Mouse (Mus musculus) neural tube, embryonic 14.5 days (tissue): Measurements from ENCODE around the gene Fzd7. TPM values are rescaled to one million over a fixed set of nuclear protein-coding genes. Genes with fewer than 3 reads are reported as not detected.

Source experiments
- ATAC-seq: fragments of 200-750 bp; cut with Nextera tagmentation; 2 replicates; pipeline ENCODE4 v1.8.0; 2017; ENCODE audit warnings: low read depth, mild to moderate bottlenecking, moderate TSS enrichment, moderate library complexity
- H3K27ac ChIP-seq: fragments of 300-500 bp; sonication (generic); 2 replicates; pipeline ENCODE4 v1.5.1; 2014; ENCODE audit warnings: low read depth, mild to moderate bottlenecking, control low read depth, low read length, moderate library complexity, mixed read lengths
- H3K27me3 ChIP-seq: fragments of 300-500 bp; sonication (generic); 2 replicates; pipeline ENCODE4 v1.6.1; 2014; ENCODE audit warnings: low read length; ENCODE audit not compliant: control insufficient read depth, insufficient read depth
- H3K36me3 ChIP-seq: fragments of 300-500 bp; sonication (generic); 2 replicates; pipeline ENCODE4 v1.6.1; 2014; ENCODE audit warnings: low read length, mixed read lengths; ENCODE audit not compliant: control insufficient read depth, insufficient read depth
- H3K4me1 ChIP-seq: fragments of 300-500 bp; sonication (generic); 2 replicates; pipeline ENCODE4 v1.6.1; 2014; ENCODE audit warnings: low read length; ENCODE audit not compliant: control insufficient read depth, insufficient read depth
- H3K4me2 ChIP-seq: fragments of 300-500 bp; sonication (generic); 2 replicates; pipeline ENCODE4 v1.6.1; 2014; ENCODE audit warnings: mild to moderate bottlenecking, low read depth, low read length, control low read depth
- H3K4me3 ChIP-seq: fragments of 300-500 bp; sonication (generic); 2 replicates; pipeline ENCODE4 v1.5.1; 2014; ENCODE audit warnings: low read depth, low read length, control low read depth, mixed read lengths
- H3K9ac ChIP-seq: fragments of 300-500 bp; sonication (generic); replicated peaks from 2 replicates; pipeline ENCODE4 v1.6.1; 2014; ENCODE audit warnings: low read depth, mild to moderate bottlenecking, control low read depth, low read length, mixed read lengths
- H3K9me3 ChIP-seq: fragments of 300-500 bp; sonication (generic); 2 replicates; pipeline ENCODE4 v1.6.1; 2016; ENCODE audit warnings: low read length; ENCODE audit not compliant: control insufficient read depth
- WGBS: fragments of 180-500 bp; shearing (Covaris S2); extraction: QIAGEN DNeasy Blood & Tissue Kit; methylation state at CpG from one replicate; pipeline ENCODE4 v1.1.7; 2014; 5-methylcytosine and 5-hydroxymethylcytosine counted together
- polyA plus RNA-seq: library from polyadenylated mRNA; unstranded; fragments of >200 nt; fragmentation: Nextera tagmentation; extraction: Ambion mirVana; gene quantifications from 2 replicates; pipeline ENCODE4 v1.2.1, GENCODE M21; 2014

Gene Fzd7
- polyA plus RNA-seq, 1 experiment from 2014 or later = 4.3 TPM

- H3K9ac ChIP-seq = no peak overlapping the region
- H3K27me3 ChIP-seq = no peaks in the 10 kb centered on the region
- 89% methylated on average over 3 of the region's 3 CpGs for WGBS
- H3K9me3 ChIP-seq = no peaks in the 10 kb centered on the region
- no peaks in the 10 kb centered on the region for H3K36me3 ChIP-seq
- no peak overlapping the region for H3K4me3 ChIP-seq
- H3K4me2 ChIP-seq = no peak overlapping the region
- no peak overlapping the region for H3K27ac ChIP-seq
- no peak for ATAC-seq
- H3K4me1 ChIP-seq = peaks cover 5% of the 10 kb centered on the region
Observed at GRCm38 (mm10) chr1:59444127-59444660, 38.0 kb upstream of the Fzd7 start.

- H3K4me3 ChIP-seq = no peak overlapping the region
- H3K27me3 ChIP-seq = no peaks in the 10 kb centered on the region
- no peaks in the 10 kb centered on the region for H3K9me3 ChIP-seq
- H3K4me2 ChIP-seq = no peak overlapping the region
- ATAC-seq = no peak
- H3K4me1 ChIP-seq = peaks cover 11% of the 10 kb centered on the region
- H3K36me3 ChIP-seq = no peaks in the 10 kb centered on the region
- WGBS = 90% methylated on average over 5 of the region's 5 CpGs
- H3K9ac ChIP-seq = no peak overlapping the region
- H3K27ac ChIP-seq = no peak overlapping the region
Observed at GRCm38 (mm10) chr1:59445242-59445641, 37.0 kb upstream of the Fzd7 start.

- Histone ChIP-seq H3K4me1 (peaks cover 11% of the 10 kb centered on the region), H3K36me3 (no peaks in the 10 kb centered on the region), H3K27ac (no peak overlapping the region), H3K27me3 (no peaks in the 10 kb centered on the region), H3K9me3 (no peaks in the 10 kb centered on the region), H3K4me2 (peak overlapping the region; percentile 3; the same call in 1 of the 2 replicates), H3K9ac (no peak overlapping the region), H3K4me3 (no peak overlapping the region)
- ATAC-seq = no peak
- 36% methylated on average over 11 of the region's 11 CpGs for WGBS
Observed at GRCm38 (mm10) chr1:59448497-59449270, 33.5 kb upstream of the Fzd7 start.

- H3K36me3 ChIP-seq = no peaks in the 10 kb centered on the region
- peaks cover 11% of the 10 kb centered on the region for H3K4me1 ChIP-seq
- H3K9ac ChIP-seq = no peak overlapping the region
- no peaks in the 10 kb centered on the region for H3K27me3 ChIP-seq
- WGBS = 8% methylated on average over 11 of the region's 11 CpGs
- ATAC-seq = no peak
- no peaks in the 10 kb centered on the region for H3K9me3 ChIP-seq
- no peak overlapping the region for H3K4me3 ChIP-seq
- no peak overlapping the region for H3K27ac ChIP-seq
- H3K4me2 ChIP-seq = peak overlapping the region; percentile 3; the same call in 1 of the 2 replicates
Observed at GRCm38 (mm10) chr1:59449423-59449822, 32.8 kb upstream of the Fzd7 start.

- no peaks in the 10 kb centered on the region for H3K9me3 ChIP-seq
- peaks cover 11% of the 10 kb centered on the region for H3K4me1 ChIP-seq
- no peak overlapping the region for H3K4me3 ChIP-seq
- 89% methylated on average over 11 of the region's 11 CpGs for WGBS
- H3K4me2 ChIP-seq = no peak overlapping the region
- no peak for ATAC-seq
- no peaks in the 10 kb centered on the region for H3K36me3 ChIP-seq
- no peaks in the 10 kb centered on the region for H3K27me3 ChIP-seq
- no peak overlapping the region for H3K27ac ChIP-seq
- H3K9ac ChIP-seq = no peak overlapping the region
Observed at GRCm38 (mm10) chr1:59450896-59451295, 31.3 kb upstream of the Fzd7 start.

GRCm38 (mm10) chr1:59451584-59451983, 30.6 kb upstream of the Fzd7 start:
- no peak for ATAC-seq
- H3K27ac ChIP-seq = no peak overlapping the region
- H3K4me3 ChIP-seq = no peak overlapping the region
- H3K4me1 ChIP-seq = peaks cover 11% of the 10 kb centered on the region
- no peak overlapping the region for H3K9ac ChIP-seq
- H3K9me3 ChIP-seq = no peaks in the 10 kb centered on the region
- no peaks in the 10 kb centered on the region for H3K36me3 ChIP-seq
- H3K4me2 ChIP-seq = no peak overlapping the region
- WGBS = 9% methylated on average over 9 of the region's 9 CpGs
- H3K27me3 ChIP-seq = no peaks in the 10 kb centered on the region

- no peak overlapping the region for H3K27ac ChIP-seq
- 32% methylated on average over 3 of the region's 3 CpGs for WGBS
- peaks cover 3% of the 10 kb centered on the region; the same call in 1 of the 2 replicates for H3K4me1 ChIP-seq
- H3K36me3 ChIP-seq = no peaks in the 10 kb centered on the region
- H3K4me3 ChIP-seq = no peak overlapping the region
- H3K9me3 ChIP-seq = no peaks in the 10 kb centered on the region
- no peak overlapping the region for H3K9ac ChIP-seq
- H3K4me2 ChIP-seq = no peak overlapping the region
- H3K27me3 ChIP-seq = no peaks in the 10 kb centered on the region
- ATAC-seq = no peak
Observed at GRCm38 (mm10) chr1:59456825-59457224, 25.4 kb upstream of the Fzd7 start.

- H3K9ac ChIP-seq = no peak overlapping the region
- peaks cover 3% of the 10 kb centered on the region; the same call in 1 of the 2 replicates for H3K4me1 ChIP-seq
- no peak overlapping the region for H3K27ac ChIP-seq
- no peak overlapping the region for H3K4me2 ChIP-seq
- no peak overlapping the region for H3K4me3 ChIP-seq
- no peak for ATAC-seq
- 71% methylated on average over 4 of the region's 4 CpGs for WGBS
- H3K27me3 ChIP-seq = no peaks in the 10 kb centered on the region
- no peaks in the 10 kb centered on the region for H3K36me3 ChIP-seq
- no peaks in the 10 kb centered on the region for H3K9me3 ChIP-seq
Observed at GRCm38 (mm10) chr1:59457873-59458272, 24.4 kb upstream of the Fzd7 start.

GRCm38 (mm10) chr1:59458886-59459285, 23.3 kb upstream of the Fzd7 start:
- Histone ChIP-seq H3K4me2 (no peak overlapping the region), H3K27ac (no peak overlapping the region), H3K36me3 (no peaks in the 10 kb centered on the region), H3K9me3 (no peaks in the 10 kb centered on the region), H3K9ac (no peak overlapping the region), H3K4me3 (no peak overlapping the region), H3K27me3 (no peaks in the 10 kb centered on the region), H3K4me1 (peaks cover 7% of the 10 kb centered on the region; the same call in 1 of the 2 replicates)
- WGBS = 14% methylated on average over 8 of the region's 8 CpGs
- ATAC-seq = no peak
